Mouse (Mus musculus) urinary bladder, adult 18-20 months (tissue): Measurements from ENCODE around the gene Gm3106.
"Not testable (repeated sequence)": the region's sequence is repeated elsewhere in the genome, so short reads cannot be mapped to it uniquely, and the experiment has no call there.

Experiments
- DNase-seq, 2 experiments: peaks; one replicate each; pipeline ENCODE4 v3.0.0; 2022; ENCODE audit warnings: low spot score in 2 of 2, mixed read lengths in 2 of 2

Gene Gm3106

GRCm38 (mm10) chr5:94217705-94218104 lies at the start of gene Gm3106:
Gm3106 (plus strand) TSS chr5:94218005.
- not testable (repeated sequence) for DNase-seq
